Mouse (Mus musculus) cerebellum, postnatal 25 days (tissue): ENCODE data around the gene Cenpu.

Experiments
- DNase-seq, 2 experiments: peaks; one replicate each; pipeline ENCODE4 v3.0.0; 2021; ENCODE audit warnings: mixed read lengths in 2 of 2

Gene Cenpu

GRCm38 (mm10) chr8:46551615-46552440, at the start of gene Cenpu:
Gene Cenpu (plus strand): TSS chr8:46552028.
- DNase-seq: peak; percentile 100

- DNase-seq: peak in 1 of 2 experiments; percentile 16
These were observed 49.3 kb upstream of the Cenpu start for GRCm38 (mm10) chr8:46502333-46503071.

GRCm38 (mm10) chr8:46503072-46503695, 48.6 kb upstream of the Cenpu start:
- DNase-seq: no peak

GRCm38 (mm10) chr8:46504196-46504595, 47.6 kb upstream of the Cenpu start:
- DNase-seq: no peak

- DNase-seq: peak; percentile 20 to 43
These were observed 43.1 kb upstream of the Cenpu start for GRCm38 (mm10) chr8:46508488-46509395.

- peak; percentile 46 to 48 for DNase-seq
These were observed 42.4 kb upstream of the Cenpu start for GRCm38 (mm10) chr8:46509474-46509873.

- no peak for DNase-seq
These were observed 40.5 kb upstream of the Cenpu start for GRCm38 (mm10) chr8:46511336-46511735.

GRCm38 (mm10) chr8:46512538-46512937, 39.3 kb upstream of the Cenpu start:
- no peak for DNase-seq

- no peak for DNase-seq
These were observed 37.8 kb upstream of the Cenpu start for GRCm38 (mm10) chr8:46514027-46514426.

GRCm38 (mm10) chr8:46520667-46521066, 31.2 kb upstream of the Cenpu start:
- DNase-seq: no peak

GRCm38 (mm10) chr8:46526098-46526497, 25.7 kb upstream of the Cenpu start:
- DNase-seq: no peak

GRCm38 (mm10) chr8:46526821-46527220, 25.0 kb upstream of the Cenpu start:
- peak in 1 of 2 experiments; percentile 48 for DNase-seq

GRCm38 (mm10) chr8:46529508-46529907, 22.3 kb upstream of the Cenpu start:
- no peak for DNase-seq

- DNase-seq: no peak
These were observed 21.3 kb upstream of the Cenpu start for GRCm38 (mm10) chr8:46530541-46530940.

GRCm38 (mm10) chr8:46533926-46534325, 17.9 kb upstream of the Cenpu start:
- no peak for DNase-seq

GRCm38 (mm10) chr8:46539701-46540100, 12.1 kb upstream of the Cenpu start:
- DNase-seq: peak in 1 of 2 experiments; percentile 32

GRCm38 (mm10) chr8:46543191-46543590, 8.6 kb upstream of the Cenpu start:
- DNase-seq: no peak

GRCm38 (mm10) chr8:46543662-46544061, 8.2 kb upstream of the Cenpu start:
- no peak for DNase-seq

GRCm38 (mm10) chr8:46545854-46546253, 6.0 kb upstream of the Cenpu start:
- no peak for DNase-seq

GRCm38 (mm10) chr8:46546431-46547176, 5.2 kb upstream of the Cenpu start:
- peak in 1 of 2 experiments; percentile 39 for DNase-seq

- peak in 1 of 2 experiments; percentile 62 for DNase-seq
These were observed 4.6 kb upstream of the Cenpu start for GRCm38 (mm10) chr8:46547245-46547644.

- DNase-seq: no peak
These were observed 1.8 kb upstream of the Cenpu start for GRCm38 (mm10) chr8:46550058-46550457.
